Mouse (Mus musculus): ENCODE data around the gene Taf1a. TPM values are rescaled to one million over a fixed set of nuclear protein-coding genes. Genes with fewer than 3 reads are reported as not detected.
"Not testable (repeated sequence)": the region's sequence is repeated elsewhere in the genome, so short reads cannot be mapped to it uniquely, and the experiment has no call there.

Taf1a gene
- polyA plus RNA-seq (2015; fragmentation: Nextera tagmentation; extraction: Ambion mirVana) = 12.1 and 13.0 TPM in 2 replicates

DNA sequence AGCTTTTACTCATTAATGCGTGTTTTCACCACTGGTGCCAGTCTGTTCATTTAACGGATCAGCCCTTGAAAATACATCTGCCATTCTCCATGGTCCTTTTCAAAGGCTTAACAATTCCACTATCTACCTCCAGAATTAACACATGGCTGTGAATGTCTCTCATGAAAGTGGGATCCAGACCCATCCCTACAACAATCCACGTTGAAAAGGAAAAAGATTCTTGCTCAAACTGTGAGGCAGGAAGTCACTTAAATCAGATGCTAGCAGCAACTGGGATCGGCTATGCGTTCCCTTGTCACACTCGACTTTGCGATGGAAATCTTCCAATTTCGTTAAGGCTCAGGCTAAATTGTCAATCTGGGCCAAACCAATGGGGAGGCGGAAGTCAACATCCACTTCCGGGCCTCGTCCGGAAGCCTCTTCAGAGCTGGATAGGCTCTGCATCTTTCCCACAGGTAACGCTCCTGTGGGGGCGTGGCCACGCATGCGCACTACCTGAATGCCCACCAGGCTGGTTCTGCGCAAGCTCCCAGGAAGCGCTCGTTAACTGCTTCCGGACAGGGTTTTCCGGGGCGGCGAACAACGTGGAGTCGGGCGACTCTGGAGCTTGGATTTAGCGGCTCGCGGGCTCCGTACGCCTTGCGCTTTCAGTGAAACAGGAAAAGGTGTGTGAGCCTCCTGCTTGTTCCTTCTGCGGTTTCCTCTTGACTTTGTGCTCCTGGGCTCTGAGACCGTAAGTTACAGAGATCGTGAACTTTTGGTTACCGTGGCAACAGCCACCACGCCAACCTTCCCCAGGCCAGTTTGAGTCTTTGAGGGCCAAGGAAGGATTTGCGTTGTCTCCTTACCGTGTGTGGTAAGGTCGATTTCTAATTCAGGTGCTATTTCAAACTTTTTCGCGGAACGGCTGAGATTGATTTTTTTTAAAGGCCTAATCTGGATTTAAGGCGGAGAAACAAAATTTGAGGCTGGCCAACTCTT is at the start of gene Taf1a:
Taf1a (plus strand) TSS at position 556 of the 981 bp plus-strand sequence.
- Histone ChIP-seq H3K4me2 (ENCODE audit: low read length) (peak within 1 kb of the TSS; percentile 78), H3K4me1 (replicated peaks; ENCODE audit: insufficient read depth, low read length) (peaks cover 5% of the 10 kb centered on the region; the same call in 1 of the 2 replicates), H3K9me3 (replicated peaks; ENCODE audit: low read length) (no peaks in the 10 kb centered on the region), H3K36me3 (ENCODE audit: insufficient read depth, low read length) (peaks cover 7% of the 10 kb centered on the region), H3K9ac (ENCODE audit: low read depth, low read length) (peak within 1 kb of the TSS; percentile 56), H3K27me3 (ENCODE audit: insufficient read depth, low read length) (no peaks in the 10 kb centered on the region), H3K4me3 (replicated peaks; ENCODE audit: low read depth, low read length) (peak within 1 kb of the TSS; percentile 83), H3K27ac (peak within 1 kb of the TSS; percentile 27)
- WGBS = 5% methylated on average over 44 of the region's 44 CpGs
- peak; percentile 95 for DNase-seq (ENCODE audit: low spot score)
- ATAC-seq (replicated peaks; ENCODE audit: low FRiP score, low read depth) = peak; percentile 99
- no peak for TF ChIP-seq CTCF (IDR thresholded peaks at IDR 0.05; ENCODE audit: low read depth)

DNA sequence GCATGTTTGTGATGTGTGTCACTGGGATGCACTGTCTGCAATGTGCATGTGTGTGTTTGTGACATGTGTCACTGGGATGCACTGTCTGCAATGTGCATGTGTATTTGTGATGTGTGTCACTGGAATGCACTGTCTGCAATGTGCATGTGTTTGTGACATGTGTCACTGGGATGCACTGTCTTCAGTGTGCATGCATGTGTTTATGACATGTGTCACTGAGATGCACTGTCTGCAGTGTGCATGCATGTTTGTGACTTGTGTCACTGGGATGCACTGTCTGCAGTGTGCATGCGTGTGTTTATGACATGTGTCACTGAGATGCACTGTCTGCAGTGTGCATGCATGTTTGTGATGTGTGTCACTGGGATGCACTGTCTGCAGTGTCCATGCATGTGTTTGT is 45.9 kb upstream of the Taf1a start:
- WGBS = 93% methylated on average over 1 of the region's 1 CpGs

DNA sequence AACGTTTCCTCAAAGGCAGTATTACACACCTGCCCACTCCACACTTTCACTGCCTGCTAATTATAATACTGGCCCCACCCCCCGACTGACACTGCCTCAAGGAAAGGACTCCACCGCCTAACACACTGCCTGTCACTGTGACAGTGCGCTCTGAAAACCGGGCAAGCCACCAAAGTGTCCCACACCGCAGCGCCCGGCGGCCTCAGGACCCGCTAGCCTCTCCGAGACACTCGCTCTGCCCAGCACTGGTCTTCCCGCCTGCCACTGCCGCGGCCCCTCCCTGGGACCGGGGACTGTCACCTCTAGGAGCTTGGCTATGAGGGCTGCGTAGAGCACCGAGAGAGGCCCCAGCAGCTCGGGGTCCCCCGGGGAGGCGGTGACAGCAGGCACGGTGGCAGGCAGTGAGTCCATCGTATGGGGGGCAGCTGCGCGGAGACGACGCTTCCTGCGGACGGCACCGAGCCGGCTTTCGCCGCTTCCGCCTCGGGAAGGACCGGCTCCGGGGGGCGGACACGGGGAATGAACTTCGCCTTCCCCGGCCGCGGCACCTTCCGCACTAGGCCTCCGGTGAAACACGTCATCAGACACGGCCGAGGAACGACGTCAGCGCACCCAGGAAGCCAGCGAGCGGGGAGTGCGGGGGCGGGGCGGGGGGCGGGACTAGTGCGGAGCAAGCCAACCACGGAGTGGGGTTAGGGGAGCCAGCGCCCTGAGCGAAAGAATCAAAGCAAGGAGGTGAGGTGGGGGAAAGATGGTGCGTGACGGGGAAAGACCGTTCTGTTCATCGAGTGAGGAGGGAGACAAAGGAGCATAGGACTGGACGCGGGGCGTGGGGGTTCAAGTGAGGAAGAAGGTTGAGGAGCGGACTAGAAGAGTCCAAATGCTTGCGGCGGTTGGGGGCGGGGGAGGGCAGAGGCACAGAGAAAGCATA is 43.6 kb upstream of the Taf1a start:
- WGBS = under 1% methylated on average over 72 of the region's 72 CpGs
- Histone ChIP-seq H3K9me3 (replicated peaks; ENCODE audit: low read length) (no peaks in the 10 kb centered on the region), H3K4me2 (ENCODE audit: low read length) (peak overlapping the region; percentile 86), H3K4me3 (replicated peaks; ENCODE audit: low read depth, low read length) (peak overlapping the region; percentile 95), H3K4me1 (replicated peaks; ENCODE audit: insufficient read depth, low read length) (no peaks in the 10 kb centered on the region), H3K27ac (peak overlapping the region; percentile 93), H3K36me3 (ENCODE audit: insufficient read depth, low read length) (peaks cover 22% of the 10 kb centered on the region; the same call in 1 of the 2 replicates), H3K27me3 (ENCODE audit: insufficient read depth, low read length) (no peaks in the 10 kb centered on the region), H3K9ac (ENCODE audit: low read depth, low read length) (peak overlapping the region; percentile 93)
- TF ChIP-seq CTCF (IDR thresholded peaks at IDR 0.05; ENCODE audit: low read depth) = no peak
- ATAC-seq (replicated peaks; ENCODE audit: low FRiP score, low read depth) = peak; percentile 95
- peak; percentile 85 for DNase-seq (ENCODE audit: low spot score)

More for the DNA sequence above, 45.9 kb upstream of the Taf1a start:
- H3K27ac ChIP-seq; H3K27me3 ChIP-seq (ENCODE audit: insufficient read depth, low read length); DNase-seq (ENCODE audit: low spot score); H3K4me1 ChIP-seq (replicated peaks; ENCODE audit: insufficient read depth, low read length); H3K4me3 ChIP-seq (replicated peaks; ENCODE audit: low read depth, low read length); H3K9me3 ChIP-seq (replicated peaks; ENCODE audit: low read length); H3K4me2 ChIP-seq (ENCODE audit: low read length); ATAC-seq (replicated peaks; ENCODE audit: low FRiP score, low read depth); H3K9ac ChIP-seq (ENCODE audit: low read depth, low read length): not testable (repeated sequence)
- peaks cover 22% of the 10 kb centered on the region for H3K36me3 ChIP-seq (ENCODE audit: insufficient read depth, low read length)

DNA sequence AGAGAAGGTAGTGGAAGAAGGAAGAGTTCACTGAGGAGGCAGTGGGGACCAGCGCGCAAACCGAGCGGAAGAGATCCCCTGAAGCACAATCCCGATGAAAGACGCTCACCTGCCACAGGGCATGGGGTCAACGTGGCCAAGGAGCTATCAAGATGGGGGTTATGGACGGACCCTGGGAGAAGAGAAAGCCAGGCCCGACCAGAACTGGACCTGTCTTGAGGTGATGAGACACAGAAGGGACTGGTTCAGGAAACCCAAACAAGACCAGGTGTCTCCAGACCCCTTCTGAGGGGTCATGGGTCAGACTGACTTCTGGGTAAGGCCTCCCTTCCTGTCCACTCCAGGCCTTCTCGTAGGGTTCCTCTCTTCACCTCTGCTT is 43.0 kb upstream of the Taf1a start:
- Histone ChIP-seq H3K27ac (peak overlapping the region; percentile 93), H3K4me3 (replicated peaks; ENCODE audit: low read depth, low read length) (peak overlapping the region; percentile 95), H3K4me1 (replicated peaks; ENCODE audit: insufficient read depth, low read length) (no peaks in the 10 kb centered on the region), H3K4me2 (ENCODE audit: low read length) (peak overlapping the region; percentile 86), H3K27me3 (ENCODE audit: insufficient read depth, low read length) (no peaks in the 10 kb centered on the region), H3K36me3 (ENCODE audit: insufficient read depth, low read length) (0 out of 2 replicates have a peak, but pooled peaks cover 26% of the 10 kb centered on the region), H3K9ac (ENCODE audit: low read depth, low read length) (peak overlapping the region; percentile 93), H3K9me3 (replicated peaks; ENCODE audit: low read length) (no peaks in the 10 kb centered on the region)
- peak; percentile 52; the same call in 1 of the 2 replicates for ATAC-seq (replicated peaks; ENCODE audit: low FRiP score, low read depth)
- 5% methylated on average over 10 of the region's 10 CpGs for WGBS
- no peak for TF ChIP-seq CTCF (IDR thresholded peaks at IDR 0.05; ENCODE audit: low read depth)
- no peak for DNase-seq (ENCODE audit: low spot score)

DNA sequence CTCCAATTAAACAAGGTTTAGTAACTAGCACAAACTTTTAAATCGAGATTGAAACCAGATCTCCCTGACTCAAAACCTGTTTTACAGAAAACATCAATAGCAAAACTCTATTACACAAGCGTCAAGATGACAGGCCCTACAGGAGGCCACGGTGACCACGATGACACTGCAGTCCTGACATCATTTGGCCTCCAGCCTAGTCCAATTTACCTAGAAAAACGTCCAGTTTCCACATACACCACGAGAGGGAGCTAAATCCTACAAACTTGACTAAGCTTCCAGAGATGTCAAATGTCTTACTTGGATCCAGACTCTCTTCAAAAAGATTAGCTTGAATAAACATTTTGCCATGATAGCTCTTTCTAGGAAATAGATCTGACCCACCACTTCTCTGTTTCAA is 38.9 kb upstream of the Taf1a start:
- Histone ChIP-seq H3K27ac (no peak overlapping the region), H3K4me3 (replicated peaks; ENCODE audit: low read depth, low read length) (no peak overlapping the region), H3K9me3 (replicated peaks; ENCODE audit: low read length) (no peaks in the 10 kb centered on the region), H3K4me2 (ENCODE audit: low read length) (no peak overlapping the region), H3K36me3 (ENCODE audit: insufficient read depth, low read length) (peaks cover 40% of the 10 kb centered on the region), H3K9ac (ENCODE audit: low read depth, low read length) (no peak overlapping the region), H3K4me1 (replicated peaks; ENCODE audit: insufficient read depth, low read length) (no peaks in the 10 kb centered on the region), H3K27me3 (ENCODE audit: insufficient read depth, low read length) (no peaks in the 10 kb centered on the region)
- peak; percentile 78 for TF ChIP-seq CTCF (IDR thresholded peaks at IDR 0.05; ENCODE audit: low read depth)
- DNase-seq (ENCODE audit: low spot score) (peak; percentile 87), ATAC-seq (replicated peaks; ENCODE audit: low FRiP score, low read depth) (no peak)
- 24% methylated on average over 6 of the region's 6 CpGs for WGBS

DNA sequence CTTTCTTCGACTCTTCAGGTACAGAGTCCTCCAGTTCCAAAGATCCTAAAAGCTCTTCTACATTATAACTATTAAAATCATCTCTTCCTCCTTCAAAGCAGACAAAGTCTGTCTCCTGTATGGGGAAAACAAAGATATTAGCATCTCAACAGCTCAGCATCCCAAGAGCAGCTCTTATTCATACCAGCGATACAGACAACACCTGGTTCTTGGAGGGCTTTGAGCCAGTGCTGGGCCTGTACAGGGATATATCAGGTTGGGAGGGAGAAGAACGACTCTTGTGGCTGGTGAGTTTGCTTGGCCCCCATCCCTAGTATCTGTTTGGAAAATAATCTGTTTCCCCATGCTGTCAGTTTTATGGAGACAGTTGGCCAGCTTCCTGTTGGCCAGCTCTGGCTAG is 29.9 kb upstream of the Taf1a start:
- Histone ChIP-seq H3K27ac (no peak overlapping the region), H3K4me1 (replicated peaks; ENCODE audit: insufficient read depth, low read length) (no peaks in the 10 kb centered on the region), H3K9me3 (replicated peaks; ENCODE audit: low read length) (no peaks in the 10 kb centered on the region), H3K9ac (ENCODE audit: low read depth, low read length) (no peak overlapping the region), H3K4me3 (replicated peaks; ENCODE audit: low read depth, low read length) (no peak overlapping the region), H3K36me3 (ENCODE audit: insufficient read depth, low read length) (peaks cover 46% of the 10 kb centered on the region), H3K4me2 (ENCODE audit: low read length) (no peak overlapping the region), H3K27me3 (ENCODE audit: insufficient read depth, low read length) (no peaks in the 10 kb centered on the region)
- 88% methylated on average over 3 of the region's 3 CpGs for WGBS
- ATAC-seq (replicated peaks; ENCODE audit: low FRiP score, low read depth) (no peak), DNase-seq (ENCODE audit: low spot score) (no peak)
- no peak for TF ChIP-seq CTCF (IDR thresholded peaks at IDR 0.05; ENCODE audit: low read depth)
